Mouse (Mus musculus) small intestine, adult 2 months (tissue): ENCODE data around the gene Cage1. TPM values are rescaled to one million over a fixed set of nuclear protein-coding genes. Genes with fewer than 3 reads are reported as not detected.

Source experiments
- H3K27ac ChIP-seq: fragments of 200-500 bp; 2 replicates; pipeline ENCODE4 v1.5.1; 2012; ENCODE audit warnings: low read depth, low read length, control low read depth, inconsistent platforms; ENCODE audit not compliant: insufficient read depth
- H3K27me3 ChIP-seq: fragments of 200-500 bp; 2 replicates; pipeline ENCODE4 v1.6.1; 2012; ENCODE audit warnings: mild to moderate bottlenecking, moderate library complexity, low read length, inconsistent platforms; ENCODE audit not compliant: control insufficient read depth, insufficient read depth
- H3K36me3 ChIP-seq: fragments of 200-500 bp; 2 replicates; pipeline ENCODE4 v1.6.1; 2012; ENCODE audit warnings: mild to moderate bottlenecking, low read length, control low read depth, inconsistent platforms; ENCODE audit not compliant: control insufficient read depth, insufficient read depth
- H3K4me1 ChIP-seq: fragments of 200-500 bp; 2 replicates; pipeline ENCODE4 v1.6.1; 2012; ENCODE audit warnings: low read length, inconsistent platforms, mixed read lengths; ENCODE audit not compliant: control insufficient read depth, insufficient read depth, insufficient read length
- H3K4me3 ChIP-seq: fragments of 200-500 bp; 2 replicates; pipeline ENCODE4 v1.5.1; 2012; ENCODE audit warnings: low read depth, mild to moderate bottlenecking, control low read depth, inconsistent platforms, low read length, moderate library complexity
- CTCF ChIP-seq: fragments of 200-500 bp; IDR thresholded peaks from 2 replicates; pipeline ENCODE4 v1.5.1; 2012; ENCODE audit warnings: low read depth, mild to moderate bottlenecking, control low read depth, inconsistent platforms, low read length, moderate library complexity, mixed read lengths; ENCODE audit not compliant: insufficient replicate concordance, insufficient read length; ENCODE audit errors: extremely low read depth
- POLR2A ChIP-seq: fragments of 200-500 bp; IDR thresholded peaks from 2 replicates; pipeline ENCODE4 v1.6.1; 2012; ENCODE audit warnings: low read depth, mild to moderate bottlenecking, control low read depth, inconsistent platforms, low read length, moderate library complexity
- WGBS: fragments of 180-500 bp; shearing (Covaris S2); methylation state at CpG from one replicate; pipeline ENCODE4 v1.1.7; 2018; 5-methylcytosine and 5-hydroxymethylcytosine counted together
- polyA plus RNA-seq: library from polyadenylated mRNA; depleted of rRNA; stranded (reverse); fragments of >200 nt; gene quantifications from 2 replicates; pipeline ENCODE4 v1.2.3, GENCODE M21; 2012

Cage1 gene
- polyA plus RNA-seq, 1 experiment = 0.04 TPM

GRCm38 (mm10) chr13:38028407-38028806, 8.5 kb downstream of the Cage1 start:
- Histone ChIP-seq H3K27me3 (no peaks in the 10 kb centered on the region), H3K27ac (no peak overlapping the region), H3K36me3 (no peaks in the 10 kb centered on the region), H3K4me1 (no peaks in the 10 kb centered on the region), H3K4me3 (no peak overlapping the region)
- TF ChIP-seq POLR2A = no peak
- no peak for TF ChIP-seq CTCF
- WGBS = 71% methylated on average over 4 of the region's 4 CpGs

GRCm38 (mm10) chr13:38027618-38028248, 9.1 kb downstream of the Cage1 start:
- no peak overlapping the region for H3K27ac ChIP-seq

GRCm38 (mm10) chr13:38025874-38026273, 11.0 kb downstream of the Cage1 start:
- H3K4me1 ChIP-seq = no peaks in the 10 kb centered on the region
- TF ChIP-seq CTCF = no peak
- no peak for TF ChIP-seq POLR2A
- H3K27ac ChIP-seq = no peak overlapping the region
- 59% methylated on average over 4 of the region's 4 CpGs for whole genome bisulfite sequencing
- no peak overlapping the region for H3K4me3 ChIP-seq
- no peaks in the 10 kb centered on the region for H3K36me3 ChIP-seq
- no peaks in the 10 kb centered on the region for H3K27me3 ChIP-seq

More at GRCm38 (mm10) chr13:38027618-38028248, 9.1 kb downstream of the Cage1 start:
- TF ChIP-seq POLR2A (no peak), CTCF (no peak)
- Histone ChIP-seq H3K4me1 (no peaks in the 10 kb centered on the region), H3K27me3 (no peaks in the 10 kb centered on the region), H3K4me3 (no peak overlapping the region), H3K36me3 (no peaks in the 10 kb centered on the region)
- 66% methylated on average over 6 of the region's 6 CpGs for WGBS

- TF ChIP-seq CTCF (no peak), POLR2A (no peak)
Observed at GRCm38 (mm10) chr13:38018791-38019190, 18.1 kb downstream of the Cage1 start.

GRCm38 (mm10) chr13:38015591-38015990, 21.3 kb downstream of the Cage1 start:
- no peaks in the 10 kb centered on the region for H3K36me3 ChIP-seq
- no peaks in the 10 kb centered on the region for H3K27me3 ChIP-seq
- no peak overlapping the region for H3K4me3 ChIP-seq
- TF ChIP-seq POLR2A (no peak), CTCF (no peak)
- H3K27ac ChIP-seq = no peak overlapping the region
- H3K4me1 ChIP-seq = no peaks in the 10 kb centered on the region
- 87% methylated on average over 4 of the region's 4 CpGs for WGBS

More at GRCm38 (mm10) chr13:38018791-38019190, 18.1 kb downstream of the Cage1 start:
- no peaks in the 10 kb centered on the region for H3K36me3 ChIP-seq
- H3K27me3 ChIP-seq = no peaks in the 10 kb centered on the region
- 72% methylated on average over 3 of the region's 3 CpGs for WGBS
- no peaks in the 10 kb centered on the region for H3K4me1 ChIP-seq
- H3K27ac ChIP-seq = no peak overlapping the region
- no peak overlapping the region for H3K4me3 ChIP-seq

- H3K27ac ChIP-seq = no peak overlapping the region
- no peak overlapping the region for H3K4me3 ChIP-seq
- H3K36me3 ChIP-seq = no peaks in the 10 kb centered on the region
- TF ChIP-seq CTCF = no peak
- no peak for TF ChIP-seq POLR2A
- H3K27me3 ChIP-seq = no peaks in the 10 kb centered on the region
- 83% methylated on average over 5 of the region's 5 CpGs for WGBS
- H3K4me1 ChIP-seq = peaks cover 3% of the 10 kb centered on the region; the same call in 1 of the 2 replicates
Observed at GRCm38 (mm10) chr13:38012436-38012835, 24.4 kb downstream of the Cage1 start.

- no peaks in the 10 kb centered on the region for H3K36me3 ChIP-seq
- H3K27me3 ChIP-seq = no peaks in the 10 kb centered on the region
- H3K4me3 ChIP-seq = no peak overlapping the region
- H3K27ac ChIP-seq = no peak overlapping the region; the same call in 1 of the 2 replicates
- 73% methylated on average over 5 of the region's 5 CpGs for WGBS
- peaks cover 3% of the 10 kb centered on the region; the same call in 1 of the 2 replicates for H3K4me1 ChIP-seq
- no peak for TF ChIP-seq POLR2A
- TF ChIP-seq CTCF = no peak
Observed at GRCm38 (mm10) chr13:38010444-38010910, 26.4 kb downstream of the Cage1 start.
